Mouse (Mus musculus) left cerebral cortex, adult 2 months (tissue): ENCODE data around the gene 0610012G03Rik. TPM values are rescaled to one million over a fixed set of nuclear protein-coding genes. Genes with fewer than 3 reads are reported as not detected.

Source experiments
- DNase-seq, 2 experiments: peaks; one replicate each; pipeline ENCODE4 v3.0.0; 2021 to 2022; ENCODE audit warnings: low spot score in 2 of 2, mixed read lengths in 1 of 2; ENCODE audit errors: extremely low spot score in 1 of 2
- H3K27ac ChIP-seq: fragments of 200-600 bp; 2 replicates; pipeline ENCODE4 v1.8.1; 2022
- H3K4me3 ChIP-seq: fragments of 200-600 bp; 2 replicates; pipeline ENCODE4 v1.8.1; 2022
- CTCF ChIP-seq: fragments of 200-600 bp; IDR thresholded peaks from 2 replicates; pipeline ENCODE4 v1.8.1; 2022; ENCODE audit warnings: antibody characterized with exemption, mild to moderate bottlenecking, moderate library complexity
- intact Hi-C: fragments of 180-260 bp; cut with DNase I; formaldehyde crosslinking; loops from one replicate; pipeline ENCODE4 v1.15.1; 2025
- total RNA-seq, 2 experiments: library from RNA; stranded (reverse); gene quantifications; 2 replicates each; pipeline ENCODE4 v1.2.3; 2021

0610012G03Rik gene
- total RNA-seq, 2 experiments from 2014 or later = 40.4 to 45.1 TPM

DNA sequence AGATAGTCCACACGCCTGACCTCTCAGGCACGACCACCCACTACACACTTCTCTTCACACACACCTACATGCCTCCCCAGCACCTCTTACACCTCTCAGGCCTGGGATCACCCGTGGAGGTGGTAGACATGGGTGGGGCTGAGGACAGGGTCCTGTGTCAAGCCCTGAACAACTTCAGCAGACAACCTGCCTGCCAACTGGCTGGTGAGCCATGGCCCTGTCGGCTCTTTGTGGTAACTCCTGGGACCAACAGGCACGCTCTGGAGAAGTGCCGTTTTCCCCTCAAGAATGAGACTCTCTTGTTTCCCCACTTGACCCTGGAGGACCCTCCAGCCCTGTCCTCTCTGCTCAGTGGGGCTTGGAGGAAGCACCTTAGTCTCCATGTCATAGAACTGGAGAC lies 2.9 kb downstream of the 0610012G03Rik start:
- TF ChIP-seq CTCF = no peak
- Histone ChIP-seq H3K4me3 (no peak overlapping the region), H3K27ac (peak overlapping the region; percentile 15; the same call in 1 of the 2 replicates)
- no peak for DNase-seq
- intact Hi-C loops = loop anchor here (10.0 kb wide), 1 partner anchor 299 kb away; the partner anchor contains the start of genes Fbxo45 and Wdr53

DNA sequence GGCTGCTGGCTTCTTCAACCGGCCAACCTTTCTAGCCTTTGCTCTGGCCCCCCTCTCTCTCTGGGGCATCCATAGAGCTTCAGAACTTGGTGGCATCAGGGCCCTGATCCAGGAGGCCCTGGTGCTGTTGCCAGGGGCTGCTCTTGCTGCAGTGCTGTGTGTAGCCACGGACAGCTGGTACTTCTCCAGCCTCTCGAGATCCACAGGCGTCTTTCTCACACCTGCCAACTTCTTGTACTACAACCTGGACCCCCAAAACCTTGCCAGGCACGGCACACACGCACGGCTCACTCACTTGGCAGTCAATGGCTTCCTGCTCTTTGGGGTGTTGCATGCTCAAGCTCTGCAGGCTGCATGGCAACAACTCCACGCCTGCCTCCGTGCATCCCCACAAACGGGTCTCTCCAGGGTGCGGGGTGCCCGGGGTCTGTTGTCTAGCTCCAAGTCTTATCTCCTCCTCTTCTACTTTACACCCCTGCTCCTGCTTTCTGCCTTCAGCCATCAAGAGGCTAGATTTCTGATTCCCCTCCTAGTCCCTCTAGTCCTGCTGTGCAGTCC lies 3.5 kb downstream of the 0610012G03Rik start:
- Histone ChIP-seq H3K4me3 (no peak overlapping the region), H3K27ac (peak overlapping the region; percentile 53)
- intact Hi-C loops = loop anchor here (10.0 kb wide), 1 partner anchor 300 kb away; the partner anchor contains the start of genes Fbxo45 and Wdr53
- no peak for TF ChIP-seq CTCF
- no peak for DNase-seq

DNA sequence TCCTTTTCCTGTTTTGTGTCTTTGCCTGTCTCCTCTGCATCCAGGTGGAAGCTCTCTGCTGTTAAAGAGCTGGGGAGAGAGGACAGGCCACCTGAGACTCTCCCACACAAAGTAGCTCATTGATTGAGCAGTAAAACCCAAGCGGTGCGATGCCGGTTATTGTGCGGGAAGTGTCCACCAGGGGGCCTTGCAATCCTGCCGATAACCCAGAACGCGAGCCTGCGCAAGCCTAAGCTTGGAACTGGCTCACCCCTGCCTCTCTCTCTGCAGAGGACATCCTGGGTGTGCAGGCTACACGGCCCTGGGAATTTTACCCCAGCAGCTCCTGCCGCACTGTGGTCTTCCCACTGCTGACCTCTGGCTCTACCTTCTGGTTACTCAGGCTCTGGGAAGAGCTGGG lies 4.3 kb downstream of the 0610012G03Rik start:
- Histone ChIP-seq H3K27ac (peak overlapping the region; percentile 53), H3K4me3 (0 out of 2 replicates have a peak overlapping the region, but pooled peaks have one; percentile 1)
- peak; percentile 87 for TF ChIP-seq CTCF
- peak; percentile 74 to 81 for DNase-seq
- intact Hi-C loops = loop anchor here (10.0 kb wide), 1 partner anchor 301 kb away; the partner anchor contains the start of genes Fbxo45 and Wdr53

- H3K27ac ChIP-seq = no peak overlapping the region
- intact Hi-C loops = loop anchor here (10.0 kb wide), 1 partner anchor 304 kb away; the partner anchor contains the start of genes Fbxo45 and Wdr53
- DNase-seq = no peak
- TF ChIP-seq CTCF = no peak
- H3K4me3 ChIP-seq = no peak overlapping the region
Measured at GRCm38 (mm10) chr16:31940586-31940985, 7.7 kb downstream of the 0610012G03Rik start.

- no peak for DNase-seq
- intact Hi-C loops = no loop called here
- TF ChIP-seq CTCF = no peak
- H3K27ac ChIP-seq = no peak overlapping the region
- H3K4me3 ChIP-seq = no peak overlapping the region
Measured at GRCm38 (mm10) chr16:31938856-31939255, 9.4 kb downstream of the 0610012G03Rik start.

DNA sequence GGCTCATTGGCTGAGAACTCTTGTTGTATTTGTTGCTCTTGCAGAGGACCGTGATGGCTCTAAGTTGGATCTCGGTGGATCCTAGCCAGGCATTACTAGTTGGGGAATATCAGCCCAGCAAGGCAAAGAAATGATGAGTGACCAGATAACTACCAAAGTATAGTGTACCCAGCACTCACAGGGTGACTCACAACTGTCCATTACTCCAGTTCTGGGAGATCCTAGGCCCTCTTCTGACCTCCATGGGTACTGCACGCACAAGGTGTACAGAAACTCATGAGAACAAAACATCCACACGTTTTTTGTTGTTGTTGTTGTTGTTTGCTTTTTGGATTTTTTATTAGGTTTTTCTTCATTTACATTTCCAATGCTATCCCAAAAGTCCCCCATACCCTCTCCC lies 11.7 kb downstream of the 0610012G03Rik start:
- Histone ChIP-seq H3K27ac (no peak overlapping the region), H3K4me3 (no peak overlapping the region)
- TF ChIP-seq CTCF = peak; percentile 14
- DNase-seq = no peak
- intact Hi-C loops = no loop called here

GRCm38 (mm10) chr16:31935091-31935979 lies 13.0 kb downstream of the 0610012G03Rik start:
- H3K4me3 ChIP-seq = peak overlapping the region; percentile 53
- H3K27ac ChIP-seq = peak overlapping the region; percentile 97
- intact Hi-C loops = no loop called here
- TF ChIP-seq CTCF = no peak
- DNase-seq = peak in 1 of 2 experiments; percentile 58

- peak overlapping the region; percentile 53 for H3K4me3 ChIP-seq
- DNase-seq = peak in 1 of 2 experiments; percentile 28
- intact Hi-C loops = no loop called here
- TF ChIP-seq CTCF = no peak
- peak overlapping the region; percentile 97 for H3K27ac ChIP-seq
Measured at GRCm38 (mm10) chr16:31934550-31935010, 13.7 kb downstream of the 0610012G03Rik start.

- TF ChIP-seq CTCF = no peak
- intact Hi-C loops = no loop called here
- H3K27ac ChIP-seq = peak within 1 kb of the TSS; percentile 97
- DNase-seq = peak; percentile 53 to 58
- H3K4me3 ChIP-seq = peak within 1 kb of the TSS; percentile 53
Measured at GRCm38 (mm10) chr16:31933751-31934549, 14.3 kb downstream of the 0610012G03Rik start, which contains the start of gene Pigz. Gene Pigz (plus strand): TSS chr16:31933851.

DNA sequence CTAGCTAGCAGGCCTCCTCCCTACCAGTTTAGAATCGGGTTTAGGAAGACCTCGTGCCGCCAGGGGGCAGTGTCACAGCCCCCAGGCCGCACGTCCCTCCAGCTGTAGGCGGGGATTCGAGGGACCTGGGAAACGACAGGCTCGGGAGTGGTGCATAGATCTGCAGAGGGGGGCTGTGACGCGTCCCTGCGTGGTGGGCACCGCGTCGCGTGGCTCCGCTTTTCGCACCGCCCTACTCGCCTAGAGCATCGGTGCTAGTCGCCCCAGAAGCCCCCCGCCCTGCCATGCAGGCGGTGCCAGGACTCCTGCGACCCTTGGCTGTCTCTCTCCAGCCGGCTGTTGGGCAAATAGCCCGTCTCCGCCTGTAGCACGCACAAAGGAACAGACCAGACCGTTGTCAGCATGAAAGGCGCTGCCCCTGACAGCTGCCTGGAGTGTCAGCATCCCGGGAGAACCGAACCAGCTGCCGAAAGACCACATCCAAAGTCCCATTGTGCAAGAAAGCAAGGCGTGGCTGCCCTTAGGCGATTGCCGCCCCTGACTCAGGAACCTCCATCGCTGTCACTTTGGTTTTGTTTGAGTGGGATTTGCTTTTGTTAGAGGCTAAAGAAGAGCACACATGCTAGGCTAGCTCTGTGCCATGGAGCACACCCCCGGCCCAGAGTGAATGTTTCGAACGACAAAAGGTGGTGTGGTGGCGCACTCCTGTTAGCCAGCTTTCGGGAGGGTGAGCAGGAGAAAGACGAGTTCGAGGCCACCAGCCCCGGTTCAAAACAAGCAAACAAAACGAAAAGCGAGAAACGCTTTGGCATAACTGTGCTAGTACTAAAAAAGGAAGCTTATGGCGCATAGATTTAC lies 15.2 kb downstream of the 0610012G03Rik start:
- Histone ChIP-seq H3K27ac (peak overlapping the region; percentile 97), H3K4me3 (peak overlapping the region; percentile 53)
- peak; percentile 86 to 89 for DNase-seq
- intact Hi-C loops = no loop called here
- peak; percentile 90 for TF ChIP-seq CTCF

GRCm38 (mm10) chr16:31932255-31932654 lies 16.0 kb downstream of the 0610012G03Rik start:
- H3K27ac ChIP-seq = peak overlapping the region; percentile 97
- intact Hi-C loops = no loop called here
- TF ChIP-seq CTCF = no peak
- no peak overlapping the region for H3K4me3 ChIP-seq
- DNase-seq = no peak
